Mouse (Mus musculus) spleen, postnatal 4 days (tissue): Measurements from ENCODE around the gene Parp16.
A peak's percentile ranks its signal among the peaks of the same experiment; 100 is the strongest.
"Not testable (repeated sequence)": the region's sequence is repeated elsewhere in the genome, so short reads cannot be mapped to it uniquely, and the experiment has no call there.

Source experiments
- DNase-seq, 2 experiments: peaks; one replicate each; pipeline ENCODE4 v3.0.0; 2022; ENCODE audit warnings: low spot score in 2 of 2

Parp16 gene

DNA sequence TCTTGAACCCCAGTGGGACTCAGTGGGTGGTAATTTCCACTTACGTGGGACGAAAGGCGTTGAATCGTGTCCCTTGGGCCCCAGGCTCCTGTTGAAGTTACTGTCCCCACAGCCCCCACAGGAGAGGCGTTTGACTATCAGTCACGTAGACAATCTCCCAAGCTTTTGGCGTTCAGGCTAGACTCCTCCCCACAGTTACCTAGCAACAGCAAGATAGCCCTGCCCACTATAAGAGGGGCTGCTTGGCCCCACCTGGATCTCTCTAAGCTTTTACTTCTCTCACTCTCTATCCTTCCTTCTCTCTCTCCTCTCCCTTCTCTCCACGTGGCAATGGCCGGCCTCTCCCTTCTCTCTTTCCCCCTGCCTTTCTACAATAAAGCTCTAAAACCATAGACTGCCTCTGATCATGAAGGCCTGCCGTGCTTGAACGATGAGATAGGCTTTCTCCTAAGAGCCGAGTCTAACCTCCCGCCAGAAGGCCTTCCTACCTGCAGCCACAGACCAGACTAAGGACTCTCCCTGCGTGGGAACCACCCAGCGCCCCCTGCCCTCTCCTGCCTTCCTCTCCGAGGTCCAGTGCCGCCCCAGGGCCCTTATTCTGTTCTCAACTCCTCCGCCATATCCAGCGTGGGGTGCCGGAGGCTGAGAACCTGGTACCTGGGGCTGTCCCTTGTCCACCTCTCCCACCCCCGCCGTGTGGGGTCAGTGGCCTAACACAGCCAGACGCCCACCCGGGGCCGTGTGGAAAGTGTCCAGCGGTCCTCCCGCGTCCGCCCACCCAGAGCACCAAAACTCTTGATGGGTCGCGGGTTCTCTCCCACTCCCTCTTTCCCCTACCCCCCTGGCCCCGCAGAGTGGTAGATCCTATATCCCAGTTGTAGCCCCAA lies 13.4 kb downstream of the Parp16 start:
- no peak for DNase-seq

DNA sequence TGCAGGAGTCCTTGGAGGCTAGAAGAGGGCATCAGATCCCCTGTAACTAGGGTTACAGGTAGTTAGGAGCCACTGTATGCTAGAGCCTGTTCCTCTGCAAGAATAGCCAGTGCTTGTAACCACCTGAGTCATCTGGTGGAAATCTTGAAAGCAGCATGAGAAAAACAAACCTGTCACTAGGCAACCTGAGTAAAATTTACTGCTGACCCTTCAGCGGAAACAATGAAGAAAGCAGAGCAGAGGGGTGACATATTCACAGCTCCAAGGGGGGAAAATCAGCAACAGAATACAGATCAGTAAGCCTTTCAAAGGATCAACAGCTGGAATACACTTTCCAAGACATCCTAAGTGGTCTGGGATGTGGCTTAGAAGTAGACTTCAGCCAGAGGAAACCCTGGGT lies 16.4 kb downstream of the Parp16 start:
- no peak for DNase-seq

DNA sequence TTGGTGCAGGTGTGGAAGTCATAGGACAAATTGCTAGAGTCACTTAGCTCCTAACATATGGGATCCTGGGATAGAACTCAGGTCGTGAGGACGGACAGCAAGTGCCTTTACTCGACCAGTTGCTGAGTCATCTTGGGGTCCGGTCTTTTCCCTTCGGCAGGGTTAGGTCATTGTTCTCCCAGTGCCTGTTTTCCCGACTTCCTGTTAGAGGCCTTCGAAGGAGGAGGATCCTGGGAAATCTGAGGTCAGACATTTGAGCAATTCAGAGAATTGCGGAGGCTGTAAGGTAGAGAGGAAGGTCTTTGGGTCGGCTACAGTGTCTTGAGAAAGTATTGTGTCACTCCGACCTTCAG lies 19.2 kb downstream of the Parp16 start:
- DNase-seq = no peak

DNA sequence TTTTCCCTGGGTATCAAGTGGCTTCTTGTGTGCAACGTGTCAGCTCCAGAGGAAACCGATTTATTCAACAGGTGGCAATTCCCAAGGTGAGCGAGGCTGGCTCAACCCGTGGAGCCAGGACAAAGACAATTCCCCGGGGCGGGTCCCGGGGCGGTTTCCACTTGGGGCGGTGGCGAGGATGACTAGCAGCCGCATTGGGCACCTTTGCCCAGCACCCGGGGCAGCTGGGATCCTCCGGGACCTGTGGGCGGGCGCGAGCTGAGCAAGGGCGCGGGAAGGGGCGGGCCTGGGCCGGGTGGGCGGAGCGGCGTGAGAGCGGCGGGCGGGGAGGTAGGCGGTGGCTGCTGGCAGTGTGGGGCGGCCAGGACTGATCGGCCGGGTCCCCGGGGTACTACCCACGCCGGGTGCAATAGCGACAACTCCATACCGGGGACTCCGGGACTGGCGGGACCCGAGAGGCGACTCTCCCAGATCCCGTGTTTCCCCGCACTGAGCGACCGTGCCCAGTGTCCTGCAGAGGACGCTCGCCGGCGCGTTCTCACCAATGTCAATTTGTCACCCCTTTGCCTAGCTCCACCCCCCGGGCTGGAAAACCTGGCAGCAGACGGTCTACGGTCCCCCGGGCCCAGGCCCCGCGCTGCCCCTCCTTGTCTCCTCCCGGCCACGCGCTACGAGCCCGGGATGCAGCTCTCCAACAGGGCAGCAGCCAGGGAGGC lies 19.8 kb downstream of the Parp16 start:
- DNase-seq = peak; percentile 93 to 97

DNA sequence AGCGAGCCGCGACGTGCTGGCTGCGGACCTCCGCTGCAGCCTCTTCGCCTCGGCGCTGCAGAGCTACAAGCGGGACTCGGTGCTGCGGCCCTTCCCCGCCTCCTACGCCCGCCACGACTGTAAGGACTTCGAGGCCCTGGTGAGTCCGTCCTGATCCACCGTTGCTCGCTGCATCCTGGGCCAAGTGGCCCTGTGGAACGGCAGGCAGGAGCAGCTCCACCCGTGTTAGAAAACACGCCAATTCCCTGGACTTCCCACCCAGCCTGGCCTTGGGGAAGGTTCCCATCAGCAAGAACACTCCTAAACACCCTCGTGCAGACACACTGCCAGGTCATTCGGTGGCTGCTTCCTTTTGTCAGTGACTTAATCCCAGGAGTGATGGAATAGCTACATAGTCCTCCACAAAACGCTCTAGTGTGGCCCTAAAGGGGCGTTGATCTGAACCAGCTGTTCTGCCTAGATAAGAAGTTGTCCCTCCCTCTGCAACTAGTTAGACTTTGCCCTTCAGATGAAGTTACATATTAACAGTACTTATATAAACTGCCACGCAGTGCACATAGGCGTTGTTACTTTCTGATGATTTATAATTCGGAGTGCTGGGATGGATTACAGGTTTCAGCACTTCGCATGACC lies 20.5 kb downstream of the Parp16 start:
- peak in 1 of 2 experiments; percentile 59 for DNase-seq

DNA sequence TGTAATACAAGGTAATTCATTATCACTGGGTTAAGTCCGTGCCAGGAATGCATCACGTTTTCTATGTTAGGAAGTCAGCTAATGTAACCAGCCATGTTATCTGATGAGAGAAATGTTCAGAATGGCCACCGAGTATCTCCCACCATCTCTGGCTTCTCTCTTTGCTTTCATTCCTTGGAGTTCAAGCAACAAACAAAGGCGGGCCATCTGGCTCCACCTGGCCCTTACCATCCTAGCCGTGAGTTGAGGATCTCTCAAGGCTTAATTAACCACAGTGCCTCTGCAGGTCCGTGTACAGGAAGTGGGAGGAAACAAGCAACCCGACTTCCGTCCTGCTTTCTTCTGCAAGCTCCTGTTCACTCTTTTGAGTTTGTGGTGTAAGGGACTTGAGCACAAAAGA lies 21.8 kb downstream of the Parp16 start:
- DNase-seq = peak in 1 of 2 experiments; percentile 41

DNA sequence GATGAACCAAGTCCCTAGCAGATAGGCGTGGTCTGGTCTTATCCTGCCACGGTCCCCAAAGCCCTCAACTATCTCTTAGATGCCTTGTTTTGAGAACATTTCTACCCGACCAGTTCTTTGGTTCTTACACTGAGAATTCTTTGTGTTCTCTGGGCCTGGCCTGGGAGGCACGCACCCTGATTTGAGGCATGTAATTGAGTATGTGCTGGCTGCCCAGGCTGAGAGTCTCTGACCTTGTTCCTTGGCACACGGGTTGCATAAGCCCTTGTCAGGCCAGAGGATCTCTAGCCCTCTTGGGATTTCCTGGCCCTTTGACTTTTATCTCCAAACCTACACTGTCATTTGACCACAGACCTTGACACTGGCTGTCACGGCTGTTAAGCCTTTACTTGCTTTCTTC lies 22.5 kb downstream of the Parp16 start:
- peak in 1 of 2 experiments; percentile 25 for DNase-seq

DNA sequence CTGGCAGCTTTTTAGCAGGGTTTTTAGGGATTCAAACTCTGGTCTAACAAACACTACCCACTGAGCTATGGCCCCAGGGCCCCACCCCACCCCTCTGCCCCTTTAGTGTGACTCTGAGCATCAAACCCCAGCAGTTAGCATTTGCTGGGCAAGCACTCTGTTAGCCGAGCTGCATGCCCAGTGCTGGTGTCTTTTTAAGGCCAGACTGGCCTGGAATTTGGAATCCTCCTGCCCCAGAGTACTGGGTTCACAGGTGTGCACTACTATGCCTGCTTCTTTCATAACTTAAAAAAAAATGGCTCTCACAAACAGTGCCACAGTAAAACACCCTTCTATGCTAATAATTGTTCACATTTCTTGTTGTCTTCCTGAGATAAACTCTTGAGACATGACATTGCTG lies 23.8 kb downstream of the Parp16 start:
- no peak for DNase-seq

DNA sequence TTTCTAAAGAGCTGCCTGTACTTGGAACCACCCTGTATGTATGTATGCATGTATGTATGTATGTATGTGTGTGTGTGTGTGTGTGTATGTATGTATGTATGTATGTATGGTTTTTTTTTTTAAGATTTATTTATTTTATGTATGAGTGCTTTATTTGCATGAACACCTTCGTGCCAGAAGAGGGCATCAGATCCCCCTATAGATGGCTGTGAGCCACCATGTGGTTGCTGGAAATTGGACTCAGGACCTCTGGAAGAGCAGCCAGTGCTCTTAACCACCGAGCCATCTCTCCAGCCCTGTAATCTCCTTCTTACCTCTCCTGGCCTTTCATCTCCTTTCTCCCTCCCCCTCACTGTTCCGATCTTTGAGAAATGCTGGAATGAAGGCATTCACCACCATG lies 25.2 kb downstream of the Parp16 start:
- not testable (repeated sequence) for DNase-seq

DNA sequence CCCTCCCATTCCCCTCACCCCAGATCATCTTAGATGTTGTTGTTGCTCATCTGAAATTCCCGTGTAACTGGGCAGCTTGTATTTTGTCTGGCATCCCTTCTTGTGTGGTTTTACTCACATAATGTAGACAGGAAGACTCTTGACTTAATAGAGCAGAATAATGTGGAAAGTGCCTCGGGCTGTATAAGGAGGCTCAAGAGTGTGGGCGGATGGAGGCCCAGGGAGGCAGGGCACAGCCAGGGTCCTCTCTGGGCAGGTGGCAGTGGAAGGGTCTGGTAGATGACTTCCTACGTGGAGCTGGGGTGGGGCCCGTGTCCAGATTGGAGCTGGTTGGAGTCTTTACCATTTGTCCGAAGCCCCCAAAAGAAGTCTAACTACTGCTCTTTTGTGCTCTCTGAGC lies 28.8 kb downstream of the Parp16 start:
- DNase-seq = no peak

DNA sequence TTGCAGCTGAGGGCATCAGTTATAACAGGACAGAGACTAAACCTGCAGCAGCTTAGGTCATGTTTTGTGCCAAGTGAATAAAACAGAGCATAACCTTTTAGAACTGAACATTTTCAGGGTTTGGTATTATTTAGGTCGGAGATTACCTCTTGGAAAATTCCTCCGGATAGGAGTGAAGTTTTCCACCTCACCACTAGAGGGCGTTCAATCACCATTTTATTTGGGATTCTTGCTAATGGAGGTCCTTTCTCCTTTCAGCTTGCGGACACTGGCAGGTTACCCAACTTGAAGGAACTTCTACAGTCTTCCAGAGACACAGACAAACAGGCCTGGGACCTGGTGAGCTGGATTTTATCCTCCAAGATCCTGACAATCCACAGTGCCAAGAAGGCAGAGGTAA lies 30.6 kb downstream of the Parp16 start:
- no peak for DNase-seq

DNA sequence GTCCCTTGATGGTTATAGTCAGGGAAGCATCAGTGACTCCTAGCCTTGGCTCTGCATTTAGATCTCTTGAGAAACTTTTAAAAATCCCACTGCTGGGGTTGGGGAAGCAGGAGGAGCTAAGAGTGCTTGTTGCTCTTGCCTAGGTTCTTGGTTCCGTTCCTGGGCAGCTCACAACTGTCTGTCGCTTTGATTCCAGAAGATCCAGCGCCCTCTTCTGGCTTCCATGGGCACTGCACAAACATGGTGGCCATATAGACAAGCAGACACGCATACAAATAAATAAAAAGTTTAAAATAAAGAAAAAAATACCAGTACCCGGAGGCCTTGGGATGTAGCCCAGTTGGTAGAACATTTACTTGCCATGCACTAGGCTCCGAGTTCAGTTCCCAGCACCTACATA lies 35.1 kb downstream of the Parp16 start:
- DNase-seq = no peak

DNA sequence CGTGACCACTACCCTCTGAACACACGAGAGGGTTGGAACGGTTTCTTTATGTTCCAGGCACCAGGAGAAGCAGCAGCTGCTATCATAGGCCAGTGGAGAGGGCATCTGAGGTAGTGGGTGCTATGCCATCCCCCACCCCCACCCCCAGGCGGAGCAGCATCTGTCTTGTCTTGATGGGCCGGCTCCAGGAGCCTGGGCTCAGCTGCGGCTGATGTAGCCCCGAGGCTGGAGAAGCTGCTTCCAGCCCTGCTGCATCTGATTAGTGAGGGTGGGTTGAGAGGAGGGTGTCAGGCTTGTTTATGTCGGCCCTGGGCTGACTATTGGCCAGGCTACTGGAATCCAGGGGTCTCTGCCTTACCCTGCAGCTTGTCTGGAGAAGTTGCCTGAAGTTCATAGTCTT lies 36.1 kb downstream of the Parp16 start:
- no peak for DNase-seq

DNA sequence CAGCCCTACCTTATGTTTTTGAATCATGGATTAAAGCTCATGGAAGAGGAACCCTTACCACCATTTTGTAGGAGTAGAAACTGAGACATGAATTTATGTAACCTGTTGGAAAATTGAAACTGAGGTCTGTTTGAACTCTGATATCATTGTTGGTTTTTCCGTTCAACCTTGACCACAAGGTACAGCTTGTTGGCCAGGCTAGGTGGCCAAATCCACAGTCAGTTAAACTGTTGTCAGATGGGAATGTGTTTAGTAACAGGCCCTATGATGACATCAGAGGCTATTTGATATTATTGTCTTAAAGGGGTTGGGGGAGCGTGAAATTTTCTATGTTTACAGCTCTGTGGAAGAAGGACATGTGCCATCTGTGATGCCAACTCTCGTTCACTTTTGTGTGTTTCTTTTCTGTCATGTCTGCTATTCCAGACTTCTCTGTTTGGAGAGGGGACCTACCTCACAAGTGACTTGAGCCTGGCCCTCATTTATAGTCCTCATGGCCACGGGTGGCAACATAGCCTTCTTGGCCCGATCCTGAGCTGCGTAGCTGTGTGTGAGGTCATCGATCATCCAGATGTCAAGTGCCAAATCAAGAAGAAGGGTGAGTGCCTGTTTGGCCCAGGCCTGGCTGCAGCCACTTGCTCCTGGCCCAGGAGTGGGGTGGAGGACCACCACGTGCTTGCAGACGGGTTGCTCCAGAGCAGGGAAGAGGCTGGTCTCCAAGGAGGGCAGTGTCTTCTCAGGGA lies 38.3 kb downstream of the Parp16 start:
- no peak for DNase-seq

DNA sequence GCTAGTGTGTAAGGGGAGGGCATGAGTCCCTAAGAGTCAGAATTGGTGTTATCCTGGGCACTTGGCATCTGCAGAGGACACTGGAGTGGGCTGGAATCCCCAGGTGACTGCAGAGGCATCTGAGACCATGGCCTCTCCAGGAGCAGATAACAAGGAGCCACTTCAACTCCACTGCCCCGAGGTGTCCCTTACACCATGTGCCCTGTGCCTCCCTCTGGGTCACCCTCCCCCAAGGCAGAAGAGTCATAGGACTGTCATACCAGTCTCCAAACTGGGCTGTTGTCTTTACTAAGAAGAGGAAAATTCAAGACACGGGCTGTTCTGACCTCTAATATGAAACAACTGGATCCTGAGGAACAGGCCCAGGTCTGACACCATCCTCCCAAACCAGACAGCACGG lies 39.6 kb downstream of the Parp16 start:
- DNase-seq = no peak

DNA sequence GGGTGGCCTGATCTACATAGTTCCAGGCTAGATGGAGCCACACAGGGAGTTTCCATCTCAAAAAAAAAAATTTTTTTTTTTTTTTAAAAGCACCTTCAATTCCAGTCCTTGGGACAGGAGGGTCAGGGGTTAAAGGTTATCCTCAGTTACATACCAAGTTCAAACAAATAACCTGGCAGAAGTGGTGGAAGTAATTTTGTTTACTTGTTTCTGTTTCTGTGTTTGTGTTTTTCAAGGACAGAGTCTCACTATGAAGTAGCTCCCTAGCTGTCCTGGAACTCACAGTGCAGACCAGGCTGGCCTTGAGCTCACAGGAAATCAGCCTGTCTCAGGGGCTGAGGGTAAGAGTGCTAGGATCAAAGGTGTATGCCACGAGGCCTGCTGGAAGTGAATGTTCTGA lies 40.4 kb downstream of the Parp16 start:
- no peak for DNase-seq

DNA sequence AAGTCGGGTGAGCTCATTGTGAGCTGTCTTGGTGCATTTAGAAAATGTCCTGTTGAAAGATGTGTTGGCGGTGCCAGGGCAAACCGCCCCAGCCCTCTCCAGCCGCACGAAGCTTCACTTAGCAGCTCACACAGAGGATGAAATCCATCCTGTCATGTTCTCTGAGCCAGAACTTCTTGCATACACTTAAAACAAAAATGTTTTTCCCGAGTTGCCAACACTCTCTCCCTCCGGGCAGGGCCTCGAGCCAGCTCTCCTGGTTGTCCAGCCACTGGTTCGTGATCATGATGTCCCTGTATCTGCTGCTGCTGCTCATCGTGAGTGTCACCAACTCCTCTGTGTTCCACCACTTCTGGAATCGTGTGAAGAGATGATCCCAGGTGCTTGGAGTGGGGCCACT lies 42.5 kb downstream of the Parp16 start:
- DNase-seq = no peak

DNA sequence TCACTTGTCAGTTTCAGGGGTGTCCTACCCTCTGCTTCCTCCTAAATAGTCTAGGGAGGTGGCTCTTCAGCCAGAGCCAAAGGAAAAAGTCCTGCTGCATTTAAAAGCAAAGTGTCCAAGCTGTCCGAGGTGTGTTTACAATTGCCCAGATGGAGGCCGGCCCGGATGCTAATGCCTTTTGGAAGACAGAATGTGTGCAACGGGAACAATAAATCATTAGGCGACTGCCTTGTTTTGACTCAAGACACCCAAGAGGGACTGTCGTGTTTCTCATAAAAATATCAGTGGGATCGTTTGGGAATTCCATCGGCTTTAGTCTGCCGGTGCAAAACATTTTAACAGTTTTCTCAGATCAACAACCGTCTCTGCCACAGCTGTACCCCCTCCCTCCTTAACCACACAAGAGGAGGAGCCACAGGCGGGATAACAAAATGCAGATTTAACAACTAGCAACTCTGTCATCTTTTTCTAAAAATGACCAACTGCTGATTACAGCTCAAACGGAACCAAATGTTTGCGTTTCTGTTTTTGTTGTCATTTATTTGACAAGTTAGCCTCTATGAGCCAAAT lies 43.1 kb downstream of the Parp16 start:
- no peak for DNase-seq

DNA sequence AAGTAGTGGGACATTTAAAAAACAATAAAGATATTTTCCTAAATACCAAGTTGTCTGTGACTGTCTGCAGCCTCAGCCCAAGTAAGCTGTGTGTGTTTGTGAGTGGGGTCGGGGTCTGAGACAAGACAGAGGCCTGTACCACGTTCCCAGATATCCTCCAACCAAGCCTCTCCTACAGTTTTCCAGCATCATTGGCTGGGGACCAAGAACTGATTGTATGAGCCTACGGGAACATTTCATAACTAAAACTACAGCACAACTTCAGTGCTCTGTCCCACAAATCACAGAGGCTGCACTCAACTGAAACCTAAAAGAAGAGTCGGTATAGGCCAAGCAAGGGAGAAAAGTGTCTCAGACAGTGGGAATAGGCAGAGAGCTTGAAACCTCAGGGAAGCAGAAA lies 44.0 kb downstream of the Parp16 start:
- no peak for DNase-seq

DNA sequence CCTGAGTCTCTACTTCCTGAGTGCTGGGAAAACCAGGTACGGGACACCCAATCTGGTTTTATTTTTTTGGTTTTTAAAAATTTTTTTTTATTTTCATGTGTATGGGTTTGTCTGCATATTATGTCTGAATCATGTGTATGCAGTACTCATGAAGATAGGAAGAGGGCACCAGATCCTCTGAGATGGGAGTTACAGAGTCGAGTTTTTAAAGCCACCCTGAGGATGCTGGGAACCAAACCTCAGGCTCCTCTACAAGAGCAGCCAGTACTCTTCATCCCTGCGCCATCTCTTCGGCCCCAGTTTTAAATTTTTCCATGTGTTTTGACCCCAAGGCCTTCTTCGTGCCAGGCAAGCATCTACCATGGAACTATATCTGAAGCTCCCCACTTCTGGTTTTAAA lies 44.6 kb downstream of the Parp16 start:
- DNase-seq = no peak

DNA sequence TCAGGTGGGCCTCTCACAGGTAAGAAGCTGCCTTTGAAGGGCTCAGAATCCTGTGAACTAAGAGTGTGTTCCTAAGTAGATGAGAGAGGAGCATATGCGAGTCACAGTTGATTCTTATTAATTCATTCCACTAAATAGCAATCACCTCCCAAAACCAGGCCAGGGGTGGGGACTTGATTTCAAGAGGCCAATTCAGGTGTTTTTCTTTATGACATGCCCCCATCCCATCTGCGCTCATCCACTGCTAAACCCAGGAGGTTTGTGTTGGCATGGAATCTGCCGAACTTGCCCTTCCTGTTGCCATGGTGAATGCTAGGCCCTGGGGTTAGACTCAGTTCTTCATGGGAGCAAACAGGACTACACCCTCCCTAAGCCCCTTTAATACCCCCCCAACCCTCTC lies 45.4 kb downstream of the Parp16 start:
- no peak for DNase-seq

DNA sequence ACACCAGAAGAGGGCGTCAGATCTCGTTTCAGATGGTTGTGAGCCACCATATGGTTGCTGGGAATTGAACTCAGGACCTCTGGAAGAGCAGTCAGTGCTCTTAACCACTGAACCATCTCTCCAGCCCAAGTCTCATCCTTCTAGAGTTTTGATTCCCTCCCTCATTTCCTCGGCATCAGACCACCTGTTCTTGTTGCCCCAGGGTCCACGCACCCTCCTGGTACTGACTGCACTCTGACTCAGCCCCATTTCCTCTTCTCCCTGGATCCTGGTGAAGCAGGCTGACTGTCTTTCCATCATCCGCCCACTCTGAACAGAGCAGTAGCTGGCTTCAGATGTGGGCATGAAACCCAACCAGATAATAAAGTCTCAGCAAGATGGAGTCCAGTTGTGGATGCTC lies 46.8 kb downstream of the Parp16 start:
- no peak for DNase-seq
